Mouse (Mus musculus) heart, postnatal 0 days (tissue): ENCODE data around the gene Nuak2. TPM values are rescaled to one million over a fixed set of nuclear protein-coding genes. Genes with fewer than 3 reads are reported as not detected.

Source experiments
- ATAC-seq: fragments of 200-750 bp; cut with Nextera tagmentation; 2 replicates; pipeline ENCODE4 v1.8.0; 2017; ENCODE audit warnings: low read depth, moderate number of reproducible peaks, moderate library complexity; ENCODE audit not compliant: insufficient read depth
- DNase-seq: peaks from one replicate; pipeline ENCODE4 v3.0.0-alpha.2; 2016; ENCODE audit warnings: low spot score
- H3K27ac ChIP-seq: fragments of 300-500 bp; sonication (generic); 2 replicates; pipeline ENCODE4 v1.5.1; 2014; ENCODE audit warnings: low read depth, mild to moderate bottlenecking
- H3K27me3 ChIP-seq: fragments of 300-500 bp; sonication (generic); 2 replicates; pipeline ENCODE4 v1.6.1; 2014; ENCODE audit warnings: low read length, mixed read lengths; ENCODE audit not compliant: control insufficient read depth, insufficient read depth
- H3K36me3 ChIP-seq: fragments of 300-500 bp; sonication (generic); replicated peaks from 2 replicates; pipeline ENCODE4 v1.6.1; 2014; ENCODE audit warnings: low read length, mixed read lengths; ENCODE audit not compliant: control insufficient read depth, insufficient read depth
- H3K4me1 ChIP-seq: fragments of 300-500 bp; sonication (generic); 2 replicates; pipeline ENCODE4 v1.6.1; 2014; ENCODE audit warnings: antibody characterized with exemption; ENCODE audit not compliant: control insufficient read depth, insufficient read depth
- H3K4me2 ChIP-seq: fragments of 300-500 bp; sonication (generic); 2 replicates; pipeline ENCODE4 v1.6.1; 2014; ENCODE audit warnings: low read depth, mild to moderate bottlenecking, low read length, moderate library complexity
- H3K4me3 ChIP-seq: fragments of 300-500 bp; sonication (generic); 2 replicates; pipeline ENCODE4 v1.5.1; 2014; ENCODE audit warnings: low read depth, low read length
- H3K9ac ChIP-seq: fragments of 300-500 bp; sonication (generic); replicated peaks from 2 replicates; pipeline ENCODE4 v1.6.1; 2014; ENCODE audit warnings: low read depth, low read length, mixed read lengths
- H3K9me3 ChIP-seq: fragments of 300-500 bp; sonication (generic); replicated peaks from 2 replicates; pipeline ENCODE4 v1.6.1; 2016; ENCODE audit warnings: low read length; ENCODE audit not compliant: control insufficient read depth
- CTCF ChIP-seq: IDR thresholded peaks from 2 replicates; pipeline ENCODE4 v1.5.1; 2016; ENCODE audit warnings: antibody characterized with exemption, control low read depth, low read depth
- EP300 ChIP-seq: IDR thresholded peaks from 2 replicates; pipeline ENCODE4 v1.6.1; 2016; ENCODE audit warnings: antibody characterized with exemption, low read depth
- WGBS: fragments of 180-500 bp; shearing (Covaris S2); extraction: QIAGEN DNeasy Blood & Tissue Kit; methylation state at CpG from one replicate; pipeline ENCODE4 v1.1.7; 2014; 5-methylcytosine and 5-hydroxymethylcytosine counted together
- polyA plus RNA-seq: library from polyadenylated mRNA; unstranded; fragments of >200 nt; fragmentation: Nextera tagmentation; extraction: Ambion mirVana; gene quantifications from 2 replicates; pipeline ENCODE4 v1.2.1, GENCODE M21; 2015
- total RNA-seq: library from RNA; depleted of rRNA; stranded (reverse); fragments of >200 nt; gene quantifications from 2 replicates; pipeline ENCODE4 v1.2.3, GENCODE M21; 2014; ENCODE audit warnings: low replicate concordance

Nuak2 gene
- total and polyA plus RNA-seq, 2 experiments from 2014 or later: 0.76 to 2.2 TPM

GRCm38 (mm10) chr1:132342518-132342917 lies 26.6 kb downstream of the Nuak2 start:
- H3K36me3 ChIP-seq: no peaks in the 10 kb centered on the region
- no peak overlapping the region for H3K4me3 ChIP-seq
- no peak for ATAC-seq
- no peak overlapping the region for H3K9ac ChIP-seq
- H3K27ac ChIP-seq: peak overlapping the region; percentile 70; the same call in 1 of the 2 replicates
- H3K9me3 ChIP-seq: no peaks in the 10 kb centered on the region
- no peak for DNase-seq
- TF ChIP-seq CTCF (no peak), EP300 (no peak)
- no peak overlapping the region for H3K4me2 ChIP-seq
- H3K27me3 ChIP-seq: no peaks in the 10 kb centered on the region
- peaks cover 28% of the 10 kb centered on the region; the same call in 1 of the 2 replicates for H3K4me1 ChIP-seq
- WGBS: 56% methylated on average over 3 of the region's 3 CpGs

GRCm38 (mm10) chr1:132343191-132343590 lies 27.3 kb downstream of the Nuak2 start:
- DNase-seq (no peak), ATAC-seq (no peak)
- no peak for TF ChIP-seq EP300
- TF ChIP-seq CTCF: no peak
- Histone ChIP-seq H3K36me3 (no peaks in the 10 kb centered on the region), H3K4me1 (peaks cover 25% of the 10 kb centered on the region; the same call in 1 of the 2 replicates), H3K4me2 (no peak overlapping the region), H3K27me3 (no peaks in the 10 kb centered on the region), H3K27ac (no peak overlapping the region), H3K9me3 (no peaks in the 10 kb centered on the region), H3K9ac (no peak overlapping the region), H3K4me3 (no peak overlapping the region)
- WGBS: 94% methylated on average over 2 of the region's 2 CpGs

DNA sequence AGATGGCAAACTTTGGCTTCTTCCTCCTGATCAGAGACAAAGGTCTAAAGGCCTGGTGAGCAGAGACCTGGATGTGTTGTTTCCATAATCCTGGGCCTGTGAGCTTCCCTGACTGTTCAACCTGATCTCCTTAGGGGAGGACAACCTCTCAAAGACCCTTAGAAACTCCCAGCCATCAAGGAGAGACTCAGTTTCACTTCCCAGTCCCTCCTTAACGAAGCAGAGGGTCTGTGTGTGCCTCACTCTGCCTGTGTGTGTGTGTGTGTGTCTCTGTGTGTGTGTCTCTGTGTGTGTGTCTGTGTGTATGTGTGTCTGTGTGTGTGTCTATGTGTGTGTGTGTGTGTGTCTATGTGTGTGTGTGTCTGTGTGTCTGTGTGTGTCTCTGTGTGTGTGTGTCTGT lies 27.7 kb downstream of the Nuak2 start:
- H3K36me3 ChIP-seq: no peaks in the 10 kb centered on the region
- H3K4me3 ChIP-seq: no peak overlapping the region
- no peak for TF ChIP-seq CTCF
- TF ChIP-seq EP300: no peak
- H3K4me2 ChIP-seq: no peak overlapping the region
- no peaks in the 10 kb centered on the region for H3K9me3 ChIP-seq
- WGBS: 95% methylated on average over 1 of the region's 1 CpGs
- ATAC-seq: no peak
- H3K27ac ChIP-seq: no peak overlapping the region
- DNase-seq: no peak
- no peak overlapping the region for H3K9ac ChIP-seq
- H3K4me1 ChIP-seq: peaks cover 21% of the 10 kb centered on the region; the same call in 1 of the 2 replicates
- H3K27me3 ChIP-seq: no peaks in the 10 kb centered on the region

DNA sequence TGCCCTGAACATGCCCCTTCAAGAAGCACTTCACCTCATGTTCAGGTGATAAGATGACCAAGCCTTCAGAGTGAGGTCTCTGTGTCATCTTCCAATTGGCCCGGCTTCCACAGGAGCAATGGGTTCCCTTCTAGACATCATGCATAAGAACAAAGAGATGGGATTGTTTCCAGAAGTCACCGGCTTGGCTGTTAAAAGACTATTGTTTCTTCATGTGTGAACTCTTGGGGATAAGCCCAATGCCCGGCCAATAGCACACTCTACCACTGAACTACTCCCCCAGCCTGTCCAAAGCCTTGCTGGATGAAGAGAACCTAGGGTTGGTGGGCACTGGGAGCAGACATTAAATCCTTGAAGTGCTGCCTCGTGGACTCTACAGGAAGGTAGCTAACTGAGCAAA lies 29.6 kb downstream of the Nuak2 start:
- Histone ChIP-seq H3K27ac (peak overlapping the region; percentile 86), H3K4me3 (no peak overlapping the region), H3K27me3 (no peaks in the 10 kb centered on the region), H3K36me3 (no peaks in the 10 kb centered on the region), H3K4me1 (peaks cover 19% of the 10 kb centered on the region; the same call in 1 of the 2 replicates), H3K9ac (no peak overlapping the region), H3K4me2 (no peak overlapping the region), H3K9me3 (no peaks in the 10 kb centered on the region; the same call in 1 of the 2 replicates)
- TF ChIP-seq CTCF: no peak
- TF ChIP-seq EP300: no peak
- ATAC-seq: no peak
- DNase-seq: peak; percentile 11
- 60% methylated on average over 4 of the region's 4 CpGs for WGBS

DNA sequence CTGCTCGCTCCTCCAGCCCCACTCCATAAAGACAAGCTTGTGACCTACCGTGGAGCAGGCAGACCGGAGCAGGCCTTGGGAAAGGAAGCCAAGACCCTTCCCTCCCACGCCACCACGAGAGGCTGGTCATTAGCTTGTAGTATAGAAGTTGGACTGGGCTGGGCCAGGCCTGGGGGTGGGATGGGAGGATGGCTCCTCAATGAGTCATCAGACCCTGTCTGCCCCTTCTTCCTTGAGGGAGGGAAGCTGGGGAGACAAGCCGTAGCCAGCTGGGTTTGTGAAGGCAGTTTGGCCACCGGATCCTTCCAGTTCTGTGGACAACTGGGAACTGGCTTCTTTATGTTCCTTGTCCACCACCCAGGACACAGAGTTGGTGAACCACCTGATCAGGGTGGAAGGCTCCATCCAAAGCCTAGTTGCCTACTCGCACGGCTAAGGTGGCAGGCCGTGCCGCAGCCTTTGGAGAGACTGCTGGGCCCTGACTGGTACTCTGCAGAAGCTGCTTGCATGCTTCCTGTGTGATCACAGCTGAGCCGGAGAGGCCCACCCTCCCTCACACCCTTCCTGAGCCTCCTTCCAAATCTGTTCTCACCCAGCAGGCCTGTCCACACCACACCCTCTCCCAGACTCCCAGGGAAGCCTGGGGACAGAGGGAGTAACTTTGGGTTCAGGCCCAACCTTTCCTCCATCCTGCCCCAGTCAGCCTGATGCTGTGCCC lies 30.4 kb downstream of the Nuak2 start:
- no peaks in the 10 kb centered on the region for H3K36me3 ChIP-seq
- DNase-seq (peak; percentile 62), ATAC-seq (peak; percentile 82)
- peaks cover 19% of the 10 kb centered on the region; the same call in 1 of the 2 replicates for H3K4me1 ChIP-seq
- H3K9me3 ChIP-seq: no peaks in the 10 kb centered on the region; the same call in 1 of the 2 replicates
- no peak overlapping the region; the same call in 1 of the 2 replicates for H3K9ac ChIP-seq
- WGBS: 53% methylated on average over 12 of the region's 12 CpGs
- no peak overlapping the region for H3K4me2 ChIP-seq
- no peak for TF ChIP-seq EP300
- TF ChIP-seq CTCF: no peak
- peak overlapping the region; percentile 86 for H3K27ac ChIP-seq
- no peaks in the 10 kb centered on the region for H3K27me3 ChIP-seq
- H3K4me3 ChIP-seq: no peak overlapping the region

DNA sequence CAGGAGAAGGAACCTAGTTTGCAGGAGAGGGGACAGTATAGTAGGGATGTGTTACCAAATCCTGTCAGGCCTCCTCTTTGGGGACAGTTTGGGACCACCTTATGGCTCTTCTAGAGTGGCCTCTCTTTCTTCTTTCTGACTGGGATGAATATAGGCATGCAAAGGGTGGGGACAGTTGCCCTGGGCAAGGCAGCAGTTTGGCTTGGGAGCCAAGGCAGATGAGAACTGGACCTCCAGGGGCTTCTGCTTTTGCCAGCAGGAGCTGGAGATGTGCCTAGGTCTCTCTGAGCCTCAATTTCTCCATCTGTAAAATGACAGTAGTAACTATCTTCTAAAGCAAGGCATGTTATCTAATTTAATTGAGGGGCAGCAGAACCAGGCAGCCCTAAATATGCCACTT lies 31.0 kb downstream of the Nuak2 start:
- H3K27ac ChIP-seq: peak overlapping the region; percentile 86
- no peak overlapping the region for H3K4me2 ChIP-seq
- no peaks in the 10 kb centered on the region for H3K36me3 ChIP-seq
- TF ChIP-seq EP300 (no peak), CTCF (no peak)
- H3K9ac ChIP-seq: no peak overlapping the region
- H3K4me3 ChIP-seq: no peak overlapping the region
- ATAC-seq (no peak), DNase-seq (no peak)
- H3K4me1 ChIP-seq: peaks cover 18% of the 10 kb centered on the region; the same call in 1 of the 2 replicates
- no peaks in the 10 kb centered on the region for H3K27me3 ChIP-seq
- no peaks in the 10 kb centered on the region; the same call in 1 of the 2 replicates for H3K9me3 ChIP-seq
